In genomic region chr5:118304970-118305618, GRCm38 (mm10) we compare ENCODE assay signal across 24 mouse cellular contexts.
DNase-seq lines count a peak whose midpoint lies in the region; ATAC-seq lines count a peak whose summit lies in the region.
"Had no signal": no experiment of that assay in that cellular context is flagged by ENCODE, and none has a peak within 500 bp of the region (broad histone marks: within the 10 kb centered on the region; RNA-seq: fewer than 3 reads in every experiment).

No protein-coding gene starts in this region.

- no peak overlapping the region for H3K4me3 ChIP-seq in midbrain, embryonic 11.5 days (ENCODE audit: low read depth, low read length)
- H3K4me3 ChIP-seq in midbrain, embryonic 10.5 days = no peak overlapping the region
- H3K4me3 ChIP-seq: forebrain, embryonic 10.5 days; forebrain, embryonic 13.5 days; gastrocnemius, adult 2 months; heart, embryonic 12.5 days; heart, embryonic 15.5 days had no signal

- WGBS in midbrain, embryonic 11.5 days = 89% methylated on average over 19 of the region's 19 CpGs
- 90% methylated on average over 19 of the region's 19 CpGs for WGBS in midbrain, embryonic 10.5 days

- H3K9me3 ChIP-seq in midbrain, embryonic 11.5 days (ENCODE audit: control insufficient read depth, low read length) = no peaks in the 10 kb centered on the region
- no peaks in the 10 kb centered on the region for H3K9me3 ChIP-seq in midbrain, embryonic 10.5 days (replicated peaks)
- H3K9me3 ChIP-seq: forebrain, embryonic 10.5 days; forebrain, embryonic 13.5 days; heart, embryonic 12.5 days; heart, embryonic 15.5 days had no signal

- no peak overlapping the region for H3K9ac ChIP-seq in midbrain, embryonic 11.5 days (ENCODE audit: low read length)
- H3K9ac ChIP-seq: forebrain, embryonic 13.5 days; heart, embryonic 12.5 days; heart, embryonic 15.5 days; hindbrain, embryonic 14.5 days had no signal

- no peaks in the 10 kb centered on the region for H3K36me3 ChIP-seq in midbrain, embryonic 11.5 days (ENCODE audit: control insufficient read depth, insufficient read depth, low read length)
- H3K36me3 ChIP-seq in midbrain, embryonic 10.5 days = no peaks in the 10 kb centered on the region
- H3K36me3 ChIP-seq: forebrain, embryonic 10.5 days; heart, embryonic 12.5 days; heart, embryonic 15.5 days had no signal

- no peaks in the 10 kb centered on the region for H3K27me3 ChIP-seq in midbrain, embryonic 11.5 days (ENCODE audit: control insufficient read depth, insufficient read depth, low read length)
- no peaks in the 10 kb centered on the region for H3K27me3 ChIP-seq in midbrain, embryonic 10.5 days (ENCODE audit: low read depth, poor library complexity, severe bottlenecking)
- H3K27me3 ChIP-seq: forebrain, embryonic 13.5 days; heart, embryonic 12.5 days; heart, embryonic 15.5 days had no signal

- no peak for ATAC-seq in midbrain, embryonic 11.5 days (ENCODE audit: low FRiP score)
- ATAC-seq in granulocyte monocyte progenitor cell, adult 5-6 weeks (replicated peaks; ENCODE audit: poor library complexity, severe bottlenecking) = peak; percentile 78
- ATAC-seq in megakaryocyte progenitor cell, adult 5-6 weeks (replicated peaks; ENCODE audit: poor library complexity) = peak; percentile 77
- ATAC-seq: activated CD4-positive, CD25-positive, alpha-beta regulatory T cell, adult 4 months; forebrain, embryonic 13.5 days; forebrain, embryonic 16.5 days; hindbrain, postnatal 0 days had no signal

- no peak overlapping the region for H3K27ac ChIP-seq in midbrain, embryonic 11.5 days (ENCODE audit: low read depth, low read length)
- no peak overlapping the region for H3K27ac ChIP-seq in midbrain, embryonic 10.5 days (replicated peaks)
- H3K27ac ChIP-seq: forebrain, embryonic 10.5 days; forebrain, embryonic 13.5 days; gastrocnemius, adult 2 months; heart, embryonic 15.5 days; hindbrain, embryonic 14.5 days; hindbrain, postnatal 0 days had no signal

- no peak overlapping the region for H3K4me2 ChIP-seq in midbrain, embryonic 11.5 days
- H3K4me2 ChIP-seq: forebrain, embryonic 13.5 days; heart, embryonic 12.5 days; heart, embryonic 15.5 days; hindbrain, embryonic 14.5 days had no signal

- no peaks in the 10 kb centered on the region for H3K4me1 ChIP-seq in midbrain, embryonic 11.5 days (ENCODE audit: control insufficient read depth, insufficient read depth, low read length)
- H3K4me1 ChIP-seq in midbrain, embryonic 10.5 days = no peaks in the 10 kb centered on the region
- H3K4me1 ChIP-seq: forebrain, embryonic 10.5 days; heart, embryonic 15.5 days had no signal

- peak; percentile 59 for DNase-seq in midbrain, embryonic 11.5 days (ENCODE audit: low spot score, missing footprints)
- DNase-seq in midbrain, embryonic 10.5 days (ENCODE audit: low spot score) = no peak
- DNase-seq in thymus, postnatal 36 days = no peak
- no peak for DNase-seq in spleen, postnatal 14 days (ENCODE audit: low spot score in 2 of 2)
- DNase-seq: adrenal gland, adult 8-10 months; adrenal gland, postnatal 25 days; cerebellum, adult 11-12 months; cerebellum, adult 8-10 months; cerebellum, postnatal 10 days; cerebellum, postnatal 36 days; gastrocnemius, adult 2 months; gastrocnemius, postnatal 14 days; heart, postnatal 10 days; heart, postnatal 36 days had no signal
